Comparison of ENCODE assay signal across 8 mouse cellular contexts in the genomic region with DNA sequence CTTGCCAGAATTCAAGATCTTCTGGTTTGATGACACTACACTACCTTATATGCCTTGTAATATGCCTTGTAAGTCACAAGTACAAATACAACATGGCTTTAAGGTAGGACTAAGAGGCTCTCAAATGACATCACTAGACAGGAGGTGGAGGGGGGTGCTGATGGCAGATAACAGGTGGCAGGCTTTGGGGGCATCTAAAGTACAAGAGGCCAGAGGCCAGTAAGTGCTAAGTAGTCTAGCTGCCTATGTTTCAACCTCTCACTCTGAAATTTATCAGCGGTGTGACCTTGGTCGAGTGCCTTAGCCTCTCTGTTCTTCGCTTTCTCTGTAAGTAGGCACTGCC. TPM values are rescaled to one million over a fixed set of nuclear protein-coding genes. Genes with fewer than 3 reads are reported as not detected.
DNase-seq lines count a peak whose midpoint lies in the region; ATAC-seq and TF ChIP-seq lines count a peak whose summit lies in the region.

No protein-coding gene starts in this region.

- no peak for TF ChIP-seq CTCF in kidney, adult 2 months (conservative IDR thresholded peaks at IDR 0.05; ENCODE audit: insufficient read depth, insufficient read length, low read depth, low read length)
- TF ChIP-seq CTCF in Patski (IDR thresholded peaks at IDR 0.05), result no peak

- no peaks in the 10 kb centered on the region for H3K27me3 ChIP-seq in kidney, adult 2 months (replicated peaks; ENCODE audit: control insufficient read depth, insufficient read depth, low read length)
- H3K27me3 ChIP-seq in Patski, result no peaks in the 10 kb centered on the region
- peaks cover 13% of the 10 kb centered on the region for H3K27me3 ChIP-seq in forebrain, embryonic 15.5 days

- in situ Hi-C loops in Patski (cut with MboI; ENCODE audit: low pct_unique_long_range_greater_than_20kb), result no loop called here

- peak; percentile 21 for DNase-seq in kidney, adult 2 months
- DNase-seq in kidney, postnatal 14 days, result no peak
- DNase-seq in Patski (ENCODE audit: low read depth, low spot score), result no peak
- peak; percentile 8 for DNase-seq in mesoderm, embryonic 11.5 days (ENCODE audit: low read depth, low spot score)
- no peak for DNase-seq in adrenal gland, adult 2 months
- DNase-seq in ovary, postnatal 36 days (ENCODE audit: low spot score), result no peak
- DNase-seq in testis, postnatal 14 days (ENCODE audit: low spot score), result no peak

- 1% methylated on average over 3 of the region's 3 CpGs for WGBS in kidney, adult 2 months
- WGBS in forebrain, embryonic 15.5 days, result 4% methylated on average over 3 of the region's 3 CpGs

- peak overlapping the region; percentile 91 for H3K4me2 ChIP-seq in forebrain, embryonic 15.5 days (replicated peaks)

- no peaks in the 10 kb centered on the region for H3K36me3 ChIP-seq in kidney, adult 2 months (ENCODE audit: control insufficient read depth, insufficient read depth, low read length)
- no peaks in the 10 kb centered on the region for H3K36me3 ChIP-seq in forebrain, embryonic 15.5 days

- no peak for TF ChIP-seq POLR2A in kidney, adult 2 months (IDR thresholded peaks at IDR 0.05; ENCODE audit: low read depth, low read length)

- CTCF ChIA-PET in Patski (lab: Charles Lee), result interaction anchor here (1.3 kb wide), 1 partner anchor 17 kb away, joined by 3 read pairs; no protein-coding TSS in a partner anchor

- peak; percentile 29 for ATAC-seq in Patski
- ATAC-seq in forebrain, embryonic 15.5 days (replicated peaks), result no peak

- POLR2A ChIA-PET in Patski (lab: Charles Lee), result interaction anchor here (0.9 to 1.4 kb wide), 2 partner anchors 25 to 72 kb away, joined by 3 to 4 read pairs; no protein-coding TSS in a partner anchor

- peak overlapping the region; percentile 73 for H3K27ac ChIP-seq in kidney, adult 2 months (ENCODE audit: insufficient read depth, low read depth, low read length)
- peak overlapping the region; percentile 82 for H3K27ac ChIP-seq in forebrain, embryonic 15.5 days (replicated peaks)

- peak overlapping the region; percentile 88 for H3K4me3 ChIP-seq in kidney, adult 2 months (ENCODE audit: insufficient read depth, low read depth, low read length)
- peak overlapping the region; percentile 95 for H3K4me3 ChIP-seq in forebrain, embryonic 15.5 days

- peaks cover 24% of the 10 kb centered on the region for H3K4me1 ChIP-seq in kidney, adult 2 months (ENCODE audit: control insufficient read depth, insufficient read depth, low read length)
- peaks cover 34% of the 10 kb centered on the region for H3K4me1 ChIP-seq in forebrain, embryonic 15.5 days

- no peaks in the 10 kb centered on the region for H3K9me3 ChIP-seq in forebrain, embryonic 15.5 days

- H3K9ac ChIP-seq in forebrain, embryonic 15.5 days (replicated peaks), result peak overlapping the region; percentile 95

RNA-seq across cellular contexts. Expression of gene Rab7, which starts 0.9 kb away (rescaled TPM):
- 316 and 386 TPM in 2 replicates for polyA plus RNA-seq in kidney, adult 2 months (2012; rRNA removed)
- 345 TPM for polyA plus RNA-seq in Patski (2021)
- polyA plus RNA-seq in forebrain, embryonic 15.5 days (2015; fragmentation: Nextera tagmentation; extraction: Ambion mirVana), result 295 and 302 TPM in 2 replicates
- 100 to 1,000 TPM; 335 to 385 TPM for total RNA-seq in adrenal gland, adult 2 months (2021)
- polyA plus RNA-seq in adrenal gland, adult 2 months (2012; rRNA removed), result 90.7 and 123 TPM in 2 replicates

RNA-seq across cellular contexts. Expression of gene Rpn1, which starts 40.1 kb away (rescaled TPM):
- 161 and 188 TPM in 2 replicates for polyA plus RNA-seq in kidney, adult 2 months (2012; rRNA removed)
- polyA plus RNA-seq in Patski (2021), result 218 TPM
- 246 and 262 TPM in 2 replicates for polyA plus RNA-seq in forebrain, embryonic 15.5 days (2015; fragmentation: Nextera tagmentation; extraction: Ambion mirVana)
- 100 to 1,000 TPM; 287 to 305 TPM for total RNA-seq in adrenal gland, adult 2 months (2021)
- 117 and 146 TPM in 2 replicates for polyA plus RNA-seq in adrenal gland, adult 2 months (2012; rRNA removed)

Comparison
In these comparisons a context has a peak if more than half of its experiments do, and no peak if none do; other contexts are left out.
1. DNase-seq: peak in kidney, adult 2 months (single experiment) and mesoderm, embryonic 11.5 days (single experiment); none in kidney, postnatal 14 days (single experiment), Patski (single experiment), adrenal gland, adult 2 months (single experiment), ovary, postnatal 36 days (single experiment) and testis, postnatal 14 days (single experiment).